Mouse (Mus musculus) lung, postnatal 0 days (tissue): Measurements from ENCODE around the gene Mars. TPM values are rescaled to one million over a fixed set of nuclear protein-coding genes. Genes with fewer than 3 reads are reported as not detected.

Experiments
- ATAC-seq: fragments of 200-750 bp; cut with Nextera tagmentation; 2 replicates; pipeline ENCODE4 v1.8.0; 2017; ENCODE audit warnings: moderate library complexity
- DNase-seq: peaks from one replicate; pipeline ENCODE4 v3.0.0-alpha.2; 2016; ENCODE audit warnings: low spot score
- H3K27ac ChIP-seq: fragments of 300-500 bp; sonication (generic); 2 replicates; pipeline ENCODE4 v1.5.1; 2014; ENCODE audit warnings: antibody characterized with exemption, mild to moderate bottlenecking, low read length, mixed read lengths
- H3K27me3 ChIP-seq: fragments of 300-500 bp; sonication (generic); replicated peaks from 2 replicates; pipeline ENCODE4 v1.6.1; 2014; ENCODE audit warnings: low read length, mixed read lengths; ENCODE audit not compliant: insufficient read depth
- H3K36me3 ChIP-seq: fragments of 300-500 bp; sonication (generic); 2 replicates; pipeline ENCODE4 v1.6.1; 2014; ENCODE audit warnings: low read length, mixed read lengths; ENCODE audit not compliant: insufficient read depth
- H3K4me1 ChIP-seq: fragments of 300-500 bp; sonication (generic); 2 replicates; pipeline ENCODE4 v1.6.1; 2014; ENCODE audit warnings: antibody characterized with exemption, low read depth, low read length, mixed read lengths; ENCODE audit not compliant: insufficient read depth
- H3K4me2 ChIP-seq: fragments of 300-500 bp; sonication (generic); replicated peaks from 2 replicates; pipeline ENCODE4 v1.6.1; 2014; ENCODE audit warnings: low read depth, mild to moderate bottlenecking, low read length, moderate library complexity, mixed read lengths
- H3K4me3 ChIP-seq: fragments of 300-500 bp; sonication (generic); 2 replicates; pipeline ENCODE4 v1.5.1; 2014; ENCODE audit warnings: low read depth, low read length
- H3K9ac ChIP-seq: fragments of 300-500 bp; sonication (generic); replicated peaks from 2 replicates; pipeline ENCODE4 v1.6.1; 2014; ENCODE audit warnings: low read depth, mild to moderate bottlenecking
- H3K9me3 ChIP-seq: fragments of 300-500 bp; sonication (generic); 2 replicates; pipeline ENCODE4 v1.6.1; 2016; ENCODE audit warnings: low read length, mixed read lengths
- CTCF ChIP-seq: IDR thresholded peaks from 2 replicates; pipeline ENCODE4 v1.5.1; 2016; ENCODE audit warnings: antibody characterized with exemption, mild to moderate bottlenecking
- EP300 ChIP-seq: IDR thresholded peaks from 2 replicates; pipeline ENCODE4 v1.6.1; 2016; ENCODE audit warnings: antibody characterized with exemption, mild to moderate bottlenecking, control low read depth
- WGBS: fragments of 180-500 bp; shearing (Covaris S2); extraction: QIAGEN DNeasy Blood & Tissue Kit; methylation state at CpG from one replicate; pipeline ENCODE4 v1.1.7; 2014; 5-methylcytosine and 5-hydroxymethylcytosine counted together
- polyA plus RNA-seq: library from polyadenylated mRNA; unstranded; fragments of >200 nt; fragmentation: Nextera tagmentation; extraction: Ambion mirVana; gene quantifications from 2 replicates; pipeline ENCODE4 v1.2.1, GENCODE M21; 2015

The Mars gene
- polyA plus RNA-seq, 1 experiment from 2014 or later: 63.1 TPM

DNA sequence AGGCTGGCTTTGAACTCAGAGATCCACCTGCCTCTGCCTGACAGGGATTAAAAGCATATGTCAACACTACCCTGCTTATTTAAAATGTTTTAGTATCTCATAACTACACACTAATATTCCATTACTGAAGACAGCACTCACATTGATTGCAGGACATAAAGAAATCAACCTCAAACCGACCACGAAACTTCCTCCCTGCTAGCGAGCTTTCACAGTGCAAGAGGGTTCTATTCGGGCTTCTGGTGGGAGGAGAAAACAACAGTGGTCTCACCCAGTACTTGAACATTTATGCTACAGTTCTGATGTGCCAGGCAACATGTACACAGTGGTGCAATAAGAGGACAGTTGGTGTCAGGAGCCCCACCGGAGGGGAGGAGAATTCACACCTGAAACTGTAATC, 60.8 kb downstream of the Mars start:
- Histone ChIP-seq H3K9ac (no peak overlapping the region), H3K4me2 (no peak overlapping the region), H3K4me3 (no peak overlapping the region), H3K27me3 (no peaks in the 10 kb centered on the region), H3K27ac (no peak overlapping the region), H3K9me3 (no peaks in the 10 kb centered on the region), H3K36me3 (no peaks in the 10 kb centered on the region), H3K4me1 (no peaks in the 10 kb centered on the region)
- WGBS: 77% methylated on average over 5 of the region's 5 CpGs
- ATAC-seq (no peak), DNase-seq (no peak)
- no peak for TF ChIP-seq CTCF
- no peak for TF ChIP-seq EP300

Other genes starting within 250 kb of the Mars start
- 358 and 362 TPM in 2 replicates for gene Cdk4, start 248.3 kb downstream of the Mars start, polyA plus RNA-seq
- gene Tspan31, start 241.5 kb downstream of the Mars start, polyA plus RNA-seq: 99.5 and 110 TPM in 2 replicates
- gene Agap2, start 236.5 kb downstream of the Mars start, polyA plus RNA-seq: 0.04 and 0.32 TPM in 2 replicates
- 112 and 113 TPM in 2 replicates for gene Os9, start 190.7 kb downstream of the Mars start, polyA plus RNA-seq
- 9.1 and 9.6 TPM in 2 replicates for gene B4galnt1, start 146.6 kb downstream of the Mars start, polyA plus RNA-seq
- 1.0 and 1.1 TPM in 2 replicates for gene Slc26a10, start 131.1 kb downstream of the Mars start, polyA plus RNA-seq
- gene Arhgef25, start 121.7 kb downstream of the Mars start, polyA plus RNA-seq: 27.9 and 37.1 TPM in 2 replicates
- gene Dtx3, start 116.1 kb downstream of the Mars start, polyA plus RNA-seq: 47.5 and 47.8 TPM in 2 replicates
- gene Pip4k2c, start 100.2 kb downstream of the Mars start, polyA plus RNA-seq: 31.0 and 35.1 TPM in 2 replicates
- gene Kif5a, start 48.4 kb downstream of the Mars start, polyA plus RNA-seq: 0.12 and 0.25 TPM in 2 replicates
- gene Dctn2, start 45.4 kb downstream of the Mars start, polyA plus RNA-seq: 198 and 204 TPM in 2 replicates
- 13.5 and 14.2 TPM in 2 replicates for gene Mbd6, start 22.8 kb downstream of the Mars start, polyA plus RNA-seq
- 8.5 TPM in 2 replicates for gene Arhgap9, start 10.2 kb upstream of the Mars start, polyA plus RNA-seq
- 4.2 and 5.2 TPM in 2 replicates for gene Gli1, start 30.2 kb upstream of the Mars start, polyA plus RNA-seq
- not detected in 2 replicates for gene Inhbe, start 42.6 kb upstream of the Mars start, polyA plus RNA-seq
- gene Inhbc, start 58.6 kb upstream of the Mars start, polyA plus RNA-seq: not detected in 2 replicates
- 21.1 and 23.9 TPM in 2 replicates for gene R3hdm2, start 68.5 kb upstream of the Mars start, polyA plus RNA-seq
- 0.23 and 0.53 TPM in 2 replicates for gene Stac3, start 189.9 kb upstream of the Mars start, polyA plus RNA-seq
- gene Ndufa4l2, start 203.2 kb upstream of the Mars start, polyA plus RNA-seq: 132 and 149 TPM in 2 replicates
- 27.1 and 31.0 TPM in 2 replicates for gene Shmt2, start 210.7 kb upstream of the Mars start, polyA plus RNA-seq
- 0.44 and 0.60 TPM in 2 replicates for gene Nxph4, start 222.8 kb upstream of the Mars start, polyA plus RNA-seq